Mouse (Mus musculus) embryo, embryonic 10.5 days (tissue): ENCODE measurements around the gene Ralgds.

Experiments
- DNase-seq: peaks from one replicate; pipeline ENCODE4 v3.0.0-alpha.2; 2015; ENCODE audit warnings: low spot score

The Ralgds gene

DNA sequence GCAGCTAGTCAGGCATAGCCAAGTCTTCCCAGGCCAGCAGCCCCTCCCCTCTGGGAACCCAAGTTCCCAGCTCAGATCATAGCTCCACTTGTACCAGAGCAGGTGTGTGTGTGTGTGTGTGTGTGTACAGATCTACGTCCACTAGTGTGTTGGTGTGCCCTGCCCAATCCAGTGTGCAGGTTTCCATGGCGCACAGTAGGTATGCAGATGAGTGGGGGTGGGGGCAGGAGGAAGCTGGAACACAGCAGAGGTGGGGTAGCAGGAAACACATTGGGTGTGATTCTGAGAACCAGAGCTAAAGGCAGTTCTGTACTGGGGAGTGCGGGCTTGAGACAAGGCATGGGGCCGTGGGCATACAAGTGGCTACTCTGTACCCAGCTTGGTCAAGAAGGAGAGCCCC is 51.5 kb downstream of the Ralgds start:
- no peak for DNase-seq

DNA sequence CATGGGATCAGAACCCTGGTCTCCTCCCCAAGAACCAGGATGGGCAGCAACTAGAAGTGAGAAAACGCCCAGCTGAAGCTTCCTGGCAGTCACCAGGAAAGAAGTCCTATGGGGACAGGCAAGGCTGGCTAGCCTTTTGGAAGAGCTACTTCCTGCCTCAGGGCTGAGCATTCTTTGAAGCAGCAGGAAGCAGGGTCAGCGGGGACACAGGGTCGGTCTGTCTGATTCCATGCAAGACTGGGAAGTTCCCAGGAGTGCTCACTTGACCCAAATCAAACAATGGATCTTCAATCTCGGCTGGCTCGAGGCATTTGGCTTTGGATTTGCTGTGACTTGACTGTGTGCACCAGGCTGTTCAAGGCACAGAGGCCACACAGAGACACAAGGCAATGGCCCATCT is 53.6 kb downstream of the Ralgds start:
- DNase-seq, result no peak

DNA sequence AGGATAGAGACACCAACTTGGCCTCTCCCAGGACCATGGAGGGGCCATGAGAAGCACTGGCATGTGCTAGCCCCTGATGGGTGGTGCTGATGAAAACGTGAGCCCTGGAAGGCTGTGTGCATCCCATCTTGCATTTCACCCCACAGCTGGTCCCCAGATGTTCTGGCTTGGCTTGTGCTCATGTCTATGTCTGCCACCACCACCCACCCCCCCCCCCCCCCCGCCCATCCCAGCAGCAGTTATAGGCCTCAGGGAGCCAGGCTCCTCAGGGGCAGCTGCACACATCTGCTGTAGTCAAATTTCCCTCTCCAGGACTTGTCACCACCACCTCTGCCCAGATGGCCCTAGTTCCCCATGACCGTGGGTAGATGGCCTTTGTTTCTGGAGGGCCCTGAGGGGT is 57.0 kb downstream of the Ralgds start:
- DNase-seq, result peak; percentile 33

DNA sequence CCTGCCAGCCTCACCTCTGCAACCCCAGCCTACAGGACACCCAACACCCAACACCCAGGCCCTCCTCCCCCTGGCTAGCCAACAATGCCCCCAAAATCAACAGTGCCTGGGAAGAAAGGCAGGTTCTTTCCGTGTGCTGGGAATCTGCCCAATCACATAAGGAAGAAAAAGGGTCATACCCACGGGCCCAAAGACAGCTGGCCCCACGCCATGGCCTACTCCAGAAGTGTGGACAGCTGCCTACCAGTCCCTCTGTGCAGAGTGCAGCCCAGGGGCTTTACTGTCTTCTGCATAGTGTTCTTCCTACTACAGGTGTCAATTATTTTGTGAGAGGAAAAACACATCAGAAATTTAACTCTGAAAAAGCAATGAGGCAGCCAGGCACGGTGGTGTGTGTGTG is 62.4 kb downstream of the Ralgds start:
- no peak for DNase-seq

DNA sequence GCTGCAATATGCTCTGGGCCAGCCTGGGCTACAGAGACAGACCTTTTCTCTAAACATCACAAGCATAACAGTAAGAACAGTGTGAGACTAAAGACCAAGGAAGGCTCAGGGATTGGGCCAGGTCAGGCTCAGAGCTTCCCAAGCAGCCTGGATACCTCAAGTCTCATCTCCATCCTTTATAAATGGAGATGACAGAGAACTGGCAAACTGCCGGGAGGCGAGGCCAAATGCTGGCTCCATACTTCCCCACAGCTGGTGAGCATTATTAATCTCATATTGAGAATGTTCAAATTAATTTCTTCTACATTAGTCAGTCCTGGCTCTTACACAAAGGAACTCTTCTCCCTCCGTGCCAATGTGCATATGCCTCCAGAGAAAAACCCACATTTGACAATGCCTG is 63.9 kb downstream of the Ralgds start:
- no peak for DNase-seq

DNA sequence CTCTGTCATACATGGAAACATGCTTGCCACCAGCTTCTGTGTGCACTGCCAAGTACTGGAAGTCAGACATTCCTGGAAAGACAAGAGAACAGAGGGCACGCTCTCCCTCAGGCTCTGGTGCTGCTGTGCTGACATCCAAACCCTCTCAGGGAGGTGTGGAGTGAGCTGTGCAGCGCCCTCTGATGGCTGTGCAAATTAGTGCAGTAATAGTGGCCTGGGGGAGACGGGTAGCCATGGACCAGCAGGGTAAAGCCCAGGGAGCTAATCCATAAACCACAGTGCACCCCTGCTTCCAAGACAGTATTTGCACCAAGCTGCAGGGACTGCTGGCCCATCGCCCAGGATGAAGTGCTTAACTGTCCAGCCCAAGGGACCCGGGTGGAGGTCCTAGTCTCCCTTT is 65.1 kb downstream of the Ralgds start:
- peak; percentile 26 for DNase-seq

DNA sequence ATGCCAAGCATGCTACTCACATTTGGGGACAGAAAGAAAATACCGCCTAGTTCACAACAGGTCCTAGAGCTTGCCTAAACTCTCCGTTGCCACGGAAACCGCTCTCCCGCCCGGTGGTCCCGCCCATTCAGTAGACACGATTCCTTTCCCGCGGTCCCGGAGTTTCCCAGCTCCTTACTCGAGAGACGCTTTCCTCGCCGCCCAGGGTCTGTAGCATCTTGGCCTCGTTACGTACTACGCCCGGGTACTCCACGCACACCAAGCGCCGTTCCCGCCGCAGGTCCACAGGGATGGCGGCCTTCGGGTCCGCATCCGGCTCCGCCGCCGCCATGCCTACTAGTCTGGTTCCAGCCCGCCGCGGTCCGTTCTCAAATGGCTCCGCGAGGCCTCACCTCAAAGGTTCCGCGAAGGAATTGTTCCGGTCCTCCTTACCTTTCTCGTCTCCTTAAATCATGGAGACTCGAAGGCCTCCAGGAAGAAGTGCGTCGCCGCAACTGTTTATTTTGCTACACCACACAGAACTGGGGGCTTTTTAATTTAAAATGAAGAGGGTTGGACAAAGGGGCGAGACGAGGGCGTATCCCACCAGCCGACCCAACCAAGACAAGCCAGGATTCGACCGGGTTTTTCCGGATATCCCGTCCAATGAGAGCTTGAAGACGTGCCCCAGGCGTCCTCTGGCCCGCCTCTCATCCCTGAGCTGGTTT is 69.9 kb downstream of the Ralgds start:
- peak; percentile 94 for DNase-seq

DNA sequence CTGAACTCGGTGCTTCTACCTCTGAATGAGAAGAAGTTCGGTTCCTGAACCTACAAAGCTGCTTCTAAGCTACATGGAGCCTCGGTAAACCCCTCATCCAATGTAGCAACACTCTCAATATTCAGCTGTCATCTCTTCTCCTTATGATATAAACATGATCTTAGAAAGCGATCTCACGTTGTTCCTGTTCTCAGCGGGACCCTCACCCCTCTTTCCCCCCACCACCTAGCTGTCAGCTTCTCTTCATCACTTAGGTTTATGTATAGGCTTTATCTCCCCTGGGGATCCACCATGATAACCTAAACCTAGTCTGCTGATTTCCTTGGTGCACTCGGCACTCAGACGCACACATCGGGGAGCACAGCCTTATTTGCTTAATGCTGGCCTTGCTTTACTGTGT is 70.7 kb downstream of the Ralgds start, which contains the start of gene Gtf3c5:
Gene Gtf3c5, minus strand, starts transcription at position 101 of the 400 bp plus-strand sequence.
- no peak for DNase-seq

DNA sequence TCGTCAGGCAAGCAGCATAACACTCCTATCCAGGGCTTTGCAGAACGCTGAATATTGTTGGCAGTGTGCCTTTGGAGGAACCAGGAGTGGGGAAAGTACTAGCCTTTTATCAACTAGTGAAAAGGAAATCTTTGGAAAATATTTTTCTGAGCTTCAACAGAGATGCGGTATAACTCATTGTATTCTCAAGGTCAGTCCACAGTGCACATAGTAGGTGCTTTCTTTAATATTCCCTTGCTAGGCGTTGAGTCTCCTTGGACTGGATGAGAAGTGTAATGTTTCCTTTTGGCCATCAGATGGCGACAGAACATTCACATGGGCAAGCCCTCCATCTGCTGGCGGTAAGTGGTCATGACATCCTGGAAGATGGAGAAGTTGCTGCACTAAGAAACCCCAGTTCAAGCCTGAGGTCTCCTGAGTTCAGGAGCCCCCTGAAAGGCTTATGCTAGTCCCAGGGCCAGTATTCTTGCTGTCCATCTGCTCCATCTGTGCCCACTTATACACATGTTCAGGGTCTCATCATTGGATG is 72.2 kb downstream of the Ralgds start:
- DNase-seq, result peak; percentile 92

DNA sequence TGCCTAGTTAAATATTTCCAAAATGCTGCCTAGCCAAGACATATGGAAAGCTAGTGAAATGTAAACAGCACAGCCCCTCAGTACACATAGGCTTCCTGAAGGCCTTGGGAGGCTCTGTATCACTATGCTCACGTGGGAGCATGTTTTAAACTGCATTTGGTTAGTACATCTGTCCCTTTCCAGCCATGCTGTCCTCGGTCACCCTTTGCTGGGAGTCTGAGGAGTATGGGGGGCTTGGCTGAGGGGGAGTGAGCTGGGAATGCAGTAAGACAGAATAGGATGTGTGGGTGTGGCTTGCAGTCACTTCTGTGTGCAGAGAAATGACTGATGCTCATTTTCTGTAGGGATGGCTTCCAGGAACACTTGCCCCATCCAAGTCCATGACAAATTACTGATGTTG is 72.8 kb downstream of the Ralgds start:
- DNase-seq, result no peak

DNA sequence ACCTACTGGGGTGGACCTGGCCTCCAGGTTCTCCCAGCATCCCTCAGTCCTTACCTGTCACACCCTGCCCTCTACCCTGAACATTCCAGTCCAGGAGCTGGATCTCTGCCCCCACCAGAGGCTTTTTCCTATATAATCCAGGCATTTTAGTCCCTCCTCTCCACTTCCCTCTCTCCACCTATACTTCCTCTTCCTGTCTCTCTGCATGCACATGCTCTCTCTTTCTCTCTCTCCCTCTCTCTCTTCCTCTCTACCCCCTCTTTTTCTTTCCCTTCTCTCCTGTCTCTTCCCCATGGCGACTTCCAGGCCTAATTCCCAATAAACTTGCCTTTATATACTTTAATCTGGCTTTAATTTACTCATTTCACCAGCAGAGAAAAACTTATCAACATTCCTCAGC is 75.6 kb downstream of the Ralgds start:
- no peak for DNase-seq

DNA sequence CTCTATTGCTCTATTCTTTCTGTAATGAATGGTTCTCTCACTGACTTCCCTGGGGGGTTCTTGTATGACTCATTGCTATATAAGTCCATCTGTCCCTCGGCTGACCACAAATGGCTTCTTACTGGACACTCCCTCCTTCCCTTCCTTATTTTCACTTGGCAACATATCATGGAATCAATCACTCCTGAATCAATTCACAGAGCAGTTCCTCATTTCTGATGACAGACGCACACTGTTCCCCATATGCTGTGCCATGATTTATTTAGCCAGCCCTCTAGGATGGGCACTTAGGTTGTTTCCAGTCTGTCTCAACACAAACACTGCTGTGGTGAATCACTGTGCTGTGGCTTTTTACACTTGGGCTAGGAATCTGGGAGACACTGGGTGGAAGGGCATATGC is 78.6 kb downstream of the Ralgds start:
- DNase-seq, result no peak

DNA sequence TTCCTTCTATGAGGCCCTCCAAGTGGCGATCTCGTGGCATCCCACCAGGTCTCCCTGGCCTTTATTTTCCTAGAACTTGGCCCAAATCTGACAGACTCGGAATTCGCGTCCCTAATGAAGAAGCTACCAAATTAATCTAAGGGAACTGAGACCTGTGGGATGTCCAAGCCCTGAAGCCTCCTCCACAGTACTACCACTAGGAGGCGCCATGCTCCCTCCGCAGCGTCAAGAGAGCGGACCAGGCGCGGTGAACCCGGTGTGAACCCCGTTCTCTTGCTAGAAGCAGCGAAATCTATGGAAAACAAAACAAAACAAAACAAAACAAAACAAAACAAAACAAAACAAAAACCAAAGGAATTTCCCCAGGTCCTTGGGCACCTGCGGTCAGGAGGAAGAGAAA is 79.9 kb downstream of the Ralgds start:
- peak; percentile 82 for DNase-seq

DNA sequence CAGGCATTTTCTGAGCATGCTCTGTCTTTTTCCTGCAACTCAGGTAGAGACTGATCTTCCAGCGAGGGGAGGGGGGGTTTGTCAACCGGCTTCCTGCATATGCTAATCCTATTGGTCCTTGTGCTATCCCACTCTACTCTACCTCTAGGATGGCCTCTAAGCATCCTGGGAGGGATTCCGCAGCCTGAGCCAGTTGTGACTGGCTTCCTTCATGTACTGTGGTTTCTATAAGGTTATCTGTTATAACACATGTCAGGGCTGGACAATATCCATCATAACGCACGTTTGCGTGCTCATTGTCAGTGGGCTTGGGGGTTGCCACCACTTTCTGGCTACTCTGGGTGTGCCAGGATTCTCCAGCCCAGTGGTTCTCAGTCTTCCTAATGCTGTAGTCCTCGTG is 83.1 kb downstream of the Ralgds start:
- DNase-seq, result no peak

DNA sequence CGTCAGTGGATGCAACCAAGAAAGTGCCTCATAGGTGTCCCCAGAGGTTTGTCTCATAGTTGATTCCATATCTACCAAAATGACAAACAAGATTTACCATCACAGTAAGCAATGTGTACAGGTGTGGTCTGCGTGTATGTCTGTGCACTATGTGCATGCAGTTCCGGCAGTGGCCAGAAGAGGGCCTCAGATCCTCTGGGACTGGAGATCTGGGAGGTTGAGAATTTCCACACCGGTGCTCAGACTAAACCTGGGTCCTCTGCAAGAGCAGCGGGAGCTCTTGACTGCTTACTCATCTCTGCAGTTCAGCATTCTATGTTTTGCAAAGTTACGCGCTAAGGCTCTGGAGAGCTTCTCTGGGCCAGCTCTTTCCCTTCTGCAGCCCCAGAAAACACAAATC is 84.1 kb downstream of the Ralgds start:
- no peak for DNase-seq

DNA sequence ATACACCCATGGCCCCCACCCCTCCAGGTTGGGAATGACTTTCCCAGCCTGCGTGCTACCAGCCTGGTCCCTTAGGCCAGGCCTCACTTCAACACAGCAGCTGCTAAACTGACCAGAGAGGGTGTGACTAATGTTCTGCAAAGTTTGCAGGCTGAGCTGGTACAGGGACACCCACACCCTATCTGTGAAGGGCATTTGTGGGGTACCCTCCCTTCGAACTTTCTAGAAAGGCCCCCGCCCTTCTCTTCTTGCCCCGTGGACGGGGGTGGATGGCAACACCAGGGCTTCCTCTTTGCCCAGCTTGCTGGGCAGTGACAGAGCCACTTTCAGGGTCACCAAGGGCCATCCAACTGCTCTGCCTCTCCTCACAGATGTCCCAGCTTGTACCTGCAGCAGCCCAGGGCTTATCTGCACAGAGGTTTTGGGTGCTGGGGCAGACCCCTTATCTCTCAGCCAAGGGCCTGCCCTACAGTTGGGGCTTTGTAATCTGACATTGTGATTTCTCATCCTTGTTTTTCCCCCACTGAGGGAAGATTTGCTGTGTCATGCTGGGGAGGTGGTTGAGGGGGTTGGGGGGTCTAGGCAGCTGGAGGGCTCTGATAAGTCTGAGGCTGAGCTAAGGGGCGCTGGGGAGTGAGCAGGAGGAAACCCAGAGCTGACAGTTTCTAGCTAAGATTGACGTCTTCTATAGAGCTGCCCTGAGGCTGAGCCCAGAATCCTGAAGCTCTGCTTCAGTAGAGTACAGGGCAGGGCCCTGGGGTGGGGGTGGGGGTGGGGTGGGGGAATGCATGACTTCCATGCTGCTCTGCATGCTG is 85.0 kb downstream of the Ralgds start:
- DNase-seq, result no peak

DNA sequence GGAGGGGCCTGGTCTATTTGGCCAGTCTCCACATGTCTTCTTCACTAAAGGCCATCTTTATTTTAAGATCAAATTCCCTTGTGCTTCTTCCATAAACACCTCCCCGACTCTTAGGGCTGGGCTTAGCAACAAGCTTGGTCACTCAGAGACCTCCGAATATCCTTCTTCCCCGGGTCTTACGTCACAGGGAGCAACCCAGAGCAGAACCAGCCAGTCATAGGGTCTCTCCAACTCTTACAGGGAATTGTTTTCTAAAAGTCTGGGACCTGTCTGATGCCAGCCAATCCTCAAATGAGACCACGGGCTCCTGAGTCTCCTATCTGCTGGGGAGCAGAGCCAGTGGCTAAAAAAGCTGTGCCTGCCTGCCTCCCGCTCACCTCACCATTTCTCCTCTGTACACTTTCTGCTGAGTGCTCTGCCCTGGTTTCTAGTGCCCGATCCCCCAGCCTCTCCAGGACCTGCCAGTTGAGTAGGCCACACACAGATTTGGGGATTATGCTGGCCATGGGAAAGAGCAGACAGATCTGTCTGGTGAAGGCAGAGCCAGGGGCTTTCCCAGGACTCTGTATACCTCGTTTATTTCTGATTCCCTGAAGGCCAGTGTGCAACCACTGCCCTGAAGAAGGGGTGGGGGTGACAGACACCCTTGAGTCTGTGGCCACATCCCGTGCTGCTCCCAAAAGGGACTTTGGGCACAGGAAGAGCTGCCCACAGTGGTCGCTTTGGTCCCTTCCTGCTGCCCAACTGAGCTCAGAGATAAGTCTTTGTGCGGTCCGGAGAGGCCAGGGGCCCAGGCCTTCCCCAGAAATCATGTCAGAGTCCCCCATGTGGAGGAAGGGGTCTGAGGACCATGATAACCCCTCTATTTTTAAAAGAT is 86.0 kb downstream of the Ralgds start:
- no peak for DNase-seq

DNA sequence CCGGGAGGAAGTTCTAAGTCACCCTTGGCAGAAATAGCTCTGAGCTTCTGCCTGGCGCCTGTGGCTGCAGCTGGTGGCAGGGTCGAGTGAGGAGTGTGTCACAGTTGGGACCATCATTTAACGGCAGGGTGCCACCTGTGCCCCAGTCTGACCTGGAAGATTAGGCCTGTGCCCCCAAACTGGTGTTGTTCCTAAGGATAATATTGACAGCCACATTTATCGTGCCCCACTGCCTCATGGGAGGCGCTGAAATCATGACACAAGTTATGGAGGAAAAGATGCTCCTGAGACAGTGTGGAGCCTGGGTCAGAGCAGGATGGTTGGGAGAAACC is 86.6 kb downstream of the Ralgds start:
- no peak for DNase-seq

DNA sequence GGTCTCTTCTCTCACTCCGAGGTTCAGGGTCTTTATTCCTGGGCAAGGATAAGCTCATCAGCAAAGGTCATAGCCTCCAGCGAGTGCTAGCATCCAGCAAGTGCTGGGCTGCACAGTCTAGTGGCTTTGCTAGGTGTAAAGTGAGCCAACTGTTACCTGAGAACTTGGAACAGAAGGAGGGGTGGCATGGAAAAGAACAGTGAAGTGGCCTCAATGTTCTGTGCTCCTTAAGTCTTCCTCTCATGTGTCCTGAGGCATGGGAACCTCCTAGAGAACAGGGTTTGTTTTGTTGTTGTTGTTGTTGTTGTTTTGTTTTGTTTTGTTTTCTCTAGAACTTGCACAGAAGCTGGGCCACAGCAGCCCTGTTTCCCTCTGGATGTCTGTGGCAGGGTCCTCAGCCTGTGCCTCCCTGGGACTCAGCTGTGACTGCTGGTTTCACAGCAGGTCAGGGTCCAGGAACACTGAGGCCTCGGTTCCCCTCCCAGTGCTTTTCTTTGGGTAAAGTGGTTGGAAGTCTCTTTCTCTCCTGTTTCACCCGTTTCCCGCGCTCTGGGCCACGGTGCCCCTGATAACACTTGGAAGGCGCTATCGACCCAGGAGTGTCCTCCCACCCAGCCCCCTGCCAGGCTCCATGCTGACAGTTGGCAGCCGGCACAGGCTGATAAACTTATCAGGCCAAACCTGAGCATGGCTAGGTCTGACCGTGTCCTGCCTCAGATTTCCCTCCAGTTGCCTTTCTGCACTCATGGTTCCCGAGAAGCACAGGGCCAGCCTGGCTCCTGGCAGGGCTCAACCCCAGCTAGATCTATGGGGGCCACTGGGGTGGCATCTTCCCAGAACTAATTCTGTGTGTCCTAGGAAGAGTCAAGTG is 89.0 kb downstream of the Ralgds start:
- no peak for DNase-seq
